Mouse (Mus musculus): Measurements from ENCODE around the gene Cluh.

Gene Cluh

GRCm38 (mm10) chr11:74647966-74648365 is 1.3 kb upstream of the Cluh start:
- no peak for DNase-seq (ENCODE audit: low read depth, low spot score)

DNA sequence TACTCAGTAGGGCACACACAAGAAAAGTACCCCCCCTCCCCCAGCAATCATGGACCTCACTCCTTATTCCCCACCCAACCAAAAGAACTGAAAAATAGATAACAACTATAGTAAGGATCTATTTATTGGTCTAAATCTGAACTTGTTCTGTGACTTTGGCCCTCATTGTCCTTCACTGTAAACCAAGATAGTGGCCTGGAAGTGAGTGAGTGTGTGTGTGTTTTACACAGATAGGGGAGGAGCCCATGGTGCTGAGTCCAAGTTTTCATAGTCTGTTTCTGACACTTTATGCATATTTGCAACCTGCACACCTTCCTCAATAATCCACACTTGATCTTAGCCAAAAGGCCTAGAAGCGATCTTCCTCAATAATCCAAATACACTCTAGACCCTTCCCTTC is 619 bp upstream of the Cluh start:
- no peak for DNase-seq (ENCODE audit: low read depth, low spot score)

DNA sequence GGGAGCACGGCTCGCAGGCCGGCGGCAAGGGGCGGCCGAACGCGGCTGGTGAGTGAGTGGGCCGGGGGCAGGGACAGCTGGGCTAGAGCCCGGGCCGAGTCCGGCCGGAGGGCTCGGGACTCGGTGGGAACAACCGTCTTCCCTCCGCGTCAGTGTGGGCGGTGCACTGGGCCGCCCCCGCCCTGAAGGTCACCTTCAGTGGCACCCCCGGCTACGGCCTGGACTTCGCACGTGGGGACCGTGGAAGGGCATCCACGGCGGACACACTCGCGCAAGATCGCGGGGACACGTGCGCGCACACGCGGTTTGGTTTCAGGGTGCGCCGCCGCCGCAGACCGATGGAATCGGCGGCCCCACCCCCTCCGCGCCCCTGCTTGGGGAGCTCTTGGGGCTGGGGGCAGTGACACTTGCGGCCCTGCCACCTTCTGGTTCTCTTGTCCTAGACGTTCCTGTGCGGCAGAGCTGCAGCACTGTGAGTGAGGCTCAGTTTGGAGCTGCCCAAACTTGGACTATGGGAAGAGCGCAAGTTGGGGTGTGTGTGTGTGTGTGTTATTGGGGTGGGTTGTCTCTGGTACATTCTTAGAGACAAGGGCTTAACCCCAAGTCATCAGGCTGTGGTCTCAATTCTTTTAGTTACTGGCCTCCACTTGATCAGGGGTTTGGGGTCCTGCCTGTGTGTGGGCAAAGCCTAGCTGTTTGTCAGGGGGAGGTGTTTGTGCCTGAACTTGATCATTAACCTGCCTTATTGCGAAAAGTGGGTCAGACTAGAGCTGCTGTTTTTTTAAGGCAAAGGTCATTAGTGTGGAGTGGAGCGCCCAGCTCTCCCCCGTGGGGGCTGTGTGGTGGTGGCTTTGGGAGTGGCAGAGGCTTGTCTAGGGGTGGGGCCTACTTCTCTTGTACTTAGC is 604 bp downstream of the Cluh start:
- no peak for DNase-seq (ENCODE audit: low read depth, low spot score)

GRCm38 (mm10) chr11:74650576-74651100 is 1.3 kb downstream of the Cluh start:
- DNase-seq (ENCODE audit: low read depth, low spot score), result no peak

DNA sequence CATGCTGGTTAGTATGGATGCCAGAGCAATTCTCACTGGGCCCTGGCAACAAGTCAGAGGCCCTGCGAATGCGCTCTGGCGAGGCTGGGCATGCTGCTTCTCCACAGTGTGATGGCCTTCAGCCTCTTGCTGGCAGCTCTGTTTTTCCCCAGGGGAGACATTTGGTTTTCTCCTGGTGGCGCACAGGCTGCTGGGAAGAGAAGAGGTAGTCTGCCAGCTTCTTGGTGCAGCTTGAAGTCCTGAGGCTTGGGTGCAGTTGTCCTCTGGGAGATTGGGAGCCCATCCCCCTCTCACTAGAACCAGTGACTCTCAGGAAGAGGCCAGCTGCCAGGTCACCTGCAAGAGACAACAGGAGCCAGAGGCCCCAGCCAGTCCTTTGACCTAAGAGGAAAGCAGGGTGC is 3.5 kb downstream of the Cluh start:
- no peak for DNase-seq (ENCODE audit: low read depth, low spot score)

- no peak for DNase-seq (ENCODE audit: low read depth, low spot score)
Observed at GRCm38 (mm10) chr11:74653385-74653784, 4.1 kb downstream of the Cluh start.

- no peak for DNase-seq (ENCODE audit: low read depth, low spot score)
Observed at GRCm38 (mm10) chr11:74655941-74656340, 6.6 kb downstream of the Cluh start.

DNA sequence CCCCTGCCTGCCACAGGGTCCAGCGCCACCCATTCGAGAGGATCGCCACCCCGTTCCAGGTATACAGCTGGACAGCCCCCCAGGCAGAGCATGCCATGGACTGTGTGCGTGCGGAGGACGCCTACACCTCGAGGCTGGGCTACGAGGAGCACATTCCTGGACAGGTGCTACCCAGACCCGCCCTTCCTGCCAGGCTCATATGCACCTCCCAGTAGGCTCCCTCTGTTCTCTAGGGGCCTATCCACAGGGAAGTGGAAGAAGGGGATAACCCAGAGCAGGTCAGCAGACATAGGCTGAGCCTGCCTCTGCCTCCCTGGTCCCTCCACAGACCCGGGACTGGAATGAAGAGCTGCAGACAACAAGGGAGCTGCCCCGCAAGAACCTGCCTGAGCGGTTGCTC is 11.0 kb downstream of the Cluh start:
- no peak for DNase-seq (ENCODE audit: low read depth, low spot score)

DNA sequence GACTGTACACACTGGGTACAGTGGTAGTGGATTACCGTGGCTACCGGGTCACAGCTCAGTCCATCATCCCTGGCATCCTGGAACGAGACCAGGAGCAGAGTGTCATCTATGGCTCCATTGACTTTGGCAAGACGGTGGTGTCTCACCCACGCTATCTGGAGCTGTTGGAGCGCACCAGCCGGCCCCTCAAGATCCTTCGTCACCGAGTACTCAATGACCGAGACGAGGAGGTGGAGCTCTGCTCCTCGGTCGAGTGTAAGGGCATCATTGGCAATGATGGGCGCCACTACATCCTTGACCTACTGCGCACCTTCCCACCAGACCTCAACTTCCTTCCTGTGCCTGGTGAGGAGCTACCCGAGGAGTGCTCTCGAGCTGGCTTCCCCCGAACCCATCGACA is 12.3 kb downstream of the Cluh start:
- DNase-seq (ENCODE audit: low read depth, low spot score), result no peak

DNA sequence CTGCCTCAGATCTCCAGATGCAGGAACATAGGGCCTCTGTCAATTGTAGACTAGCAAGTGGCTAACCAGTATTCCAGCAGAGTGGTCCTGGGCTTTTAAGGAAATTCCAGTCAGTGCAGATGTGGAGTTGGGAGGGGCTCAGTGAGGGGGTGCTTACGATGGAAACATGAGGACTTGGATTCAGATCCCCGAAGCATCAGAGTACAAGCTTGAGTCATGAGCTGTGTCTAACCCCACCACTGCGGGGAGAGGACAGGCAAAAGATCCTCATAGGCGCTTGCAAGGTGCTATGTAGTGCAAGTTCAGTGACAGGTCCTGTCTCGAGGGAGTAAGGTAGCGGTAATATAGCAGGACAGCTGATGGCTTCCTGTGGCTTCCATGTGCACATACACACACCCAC is 12.9 kb downstream of the Cluh start:
- no peak for DNase-seq (ENCODE audit: low read depth, low spot score)

DNA sequence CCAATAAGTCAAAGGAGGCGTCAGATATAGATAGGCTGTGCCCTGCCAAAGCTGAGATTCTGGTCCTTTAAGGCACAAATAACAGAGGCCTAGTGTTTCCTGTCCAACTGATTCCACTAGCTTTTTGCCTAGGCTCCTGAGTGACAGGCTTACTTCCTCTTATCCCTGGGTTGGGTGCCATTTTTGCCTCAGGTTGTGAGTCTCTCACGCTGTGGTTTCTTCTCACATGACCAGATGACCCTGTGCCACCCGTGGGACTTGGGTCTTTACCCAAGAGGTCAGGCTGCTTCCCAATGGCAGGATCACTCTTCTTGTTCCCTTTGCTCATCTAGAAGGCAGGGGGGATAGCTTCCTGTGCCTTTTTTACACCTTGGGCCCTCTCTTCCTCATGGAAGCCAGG is 15.0 kb downstream of the Cluh start:
- no peak for DNase-seq (ENCODE audit: low read depth, low spot score)

GRCm38 (mm10) chr11:74664906-74665305 is 15.6 kb downstream of the Cluh start:
- DNase-seq (ENCODE audit: low read depth, low spot score), result no peak

DNA sequence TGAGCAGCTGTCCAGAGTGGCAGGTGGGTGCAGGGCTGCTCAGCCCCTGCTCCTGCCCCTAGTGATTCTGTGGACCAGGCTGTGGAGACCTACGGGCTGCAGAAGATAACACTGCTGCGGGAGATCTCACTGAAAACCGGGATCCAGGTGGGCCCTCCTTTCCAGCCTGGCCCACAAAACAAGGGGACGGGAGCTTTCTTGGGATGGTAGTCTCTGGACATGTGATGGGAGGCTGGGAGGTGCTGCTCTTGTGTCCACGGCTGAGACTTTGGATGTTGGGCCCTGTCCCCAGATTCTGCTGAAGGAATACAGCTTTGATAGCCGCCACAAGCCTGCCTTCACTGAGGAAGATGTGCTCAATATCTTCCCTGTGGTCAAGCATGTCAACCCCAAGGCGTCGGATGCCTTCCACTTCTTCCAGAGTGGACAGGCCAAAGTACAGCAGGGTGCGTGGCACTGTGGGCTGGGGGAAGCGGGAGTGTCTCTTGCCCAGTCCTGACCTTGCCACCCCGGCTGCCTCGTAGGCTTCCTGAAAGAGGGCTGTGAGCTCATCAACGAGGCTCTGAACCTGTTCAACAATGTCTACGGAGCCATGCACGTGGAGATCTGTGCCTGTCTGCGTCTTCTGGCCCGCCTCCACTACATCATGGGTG is 16.5 kb downstream of the Cluh start:
- no peak for DNase-seq (ENCODE audit: low read depth, low spot score)

- DNase-seq (ENCODE audit: low read depth, low spot score), result no peak
Observed at GRCm38 (mm10) chr11:74666284-74666652, 17.0 kb downstream of the Cluh start.

- no peak for DNase-seq (ENCODE audit: low read depth, low spot score)
Observed at GRCm38 (mm10) chr11:74666776-74667581, 17.7 kb downstream of the Cluh start.

- no peak for DNase-seq (ENCODE audit: low read depth, low spot score)
Observed at GRCm38 (mm10) chr11:74667582-74668010, 18.3 kb downstream of the Cluh start.

DNA sequence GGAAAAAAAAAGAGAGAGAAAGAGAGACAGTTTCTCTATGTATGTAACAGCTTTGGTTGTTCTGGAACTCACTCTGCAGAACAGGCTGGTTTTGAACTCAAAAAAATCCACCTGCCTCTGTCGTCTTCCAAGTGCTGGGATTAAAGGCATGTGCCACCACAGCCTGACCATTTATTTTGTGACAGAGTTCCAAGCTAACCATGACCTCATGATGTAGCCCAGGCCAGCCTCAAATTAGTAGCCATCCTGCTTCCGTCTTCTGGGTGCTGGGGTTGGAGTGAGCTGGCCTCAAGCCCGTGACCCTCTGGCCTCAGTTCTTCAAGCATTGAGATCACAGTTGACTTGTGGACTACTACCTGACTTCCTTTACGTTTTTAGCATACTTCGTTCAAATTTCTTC is 19.2 kb downstream of the Cluh start:
- DNase-seq (ENCODE audit: low read depth, low spot score), result no peak

- no peak for DNase-seq (ENCODE audit: low read depth, low spot score)
Observed at GRCm38 (mm10) chr11:74668971-74669370, 19.7 kb downstream of the Cluh start.

GRCm38 (mm10) chr11:74670151-74670550 is 20.9 kb downstream of the Cluh start:
- DNase-seq (ENCODE audit: low read depth, low spot score), result no peak

GRCm38 (mm10) chr11:74671013-74671412 is 21.7 kb downstream of the Cluh start:
- DNase-seq (ENCODE audit: low read depth, low spot score), result no peak

DNA sequence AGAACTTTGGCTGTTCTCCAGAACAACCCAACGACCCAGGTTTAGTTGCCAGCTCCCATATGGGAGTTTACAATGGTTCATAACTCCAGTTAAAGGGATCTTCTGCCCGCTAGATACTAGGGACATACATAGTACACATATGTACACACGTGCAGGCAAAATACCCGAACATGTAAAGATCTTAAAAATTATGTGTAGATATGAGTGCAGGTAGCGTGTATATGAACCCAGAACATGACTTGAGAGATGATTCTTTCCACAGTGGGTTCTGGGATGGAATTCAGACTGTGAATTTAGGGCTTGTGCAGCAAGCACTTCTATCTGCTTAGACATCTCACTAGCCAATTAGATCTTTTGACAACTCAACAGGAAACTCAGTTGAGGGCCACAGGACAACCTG is 22.5 kb downstream of the Cluh start:
- no peak for DNase-seq (ENCODE audit: low read depth, low spot score)

DNA sequence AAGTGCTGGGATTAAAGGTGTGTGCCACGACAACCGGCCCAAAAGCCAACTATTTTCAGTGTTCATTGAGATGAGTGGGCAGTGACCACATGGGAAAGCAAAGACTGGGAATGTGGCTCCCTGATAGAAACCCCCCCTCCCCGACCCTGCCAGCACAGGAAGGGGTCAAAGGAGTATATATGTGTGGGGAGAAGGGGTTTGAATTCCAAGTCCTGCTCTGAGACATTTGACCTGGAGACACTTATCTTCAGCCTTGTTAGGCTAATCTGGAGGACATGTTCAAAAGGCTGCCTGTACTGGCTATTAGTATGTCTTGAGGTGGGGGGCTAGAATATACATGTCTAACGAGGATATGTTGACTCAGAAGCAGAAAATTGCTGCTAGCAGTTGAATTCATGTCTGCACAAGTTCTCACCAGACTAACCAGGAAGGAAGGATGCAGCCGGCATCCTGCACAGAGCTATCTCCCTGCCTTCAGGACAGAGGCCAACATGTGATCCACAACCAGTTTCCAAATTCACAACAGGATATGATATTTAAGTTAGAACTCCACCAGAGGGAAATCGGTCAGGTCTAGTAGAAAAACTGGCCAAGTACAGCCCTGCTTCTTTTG is 23.7 kb downstream of the Cluh start:
- DNase-seq (ENCODE audit: low read depth, low spot score), result no peak

All from brain, embryonic 18.5 days (tissue).